Mouse (Mus musculus) forebrain, embryonic 11.5 days (tissue): ENCODE data around the gene Mmrn2. TPM values are rescaled to one million over a fixed set of nuclear protein-coding genes. Genes with fewer than 3 reads are reported as not detected.
"Not testable (repeated sequence)": the region's sequence is repeated elsewhere in the genome, so short reads cannot be mapped to it uniquely, and the experiment has no call there.

Experiments used
- ATAC-seq: fragments of 200-750 bp; cut with Nextera tagmentation; replicated peaks from 2 replicates; pipeline ENCODE4 v1.8.0; 2017; ENCODE audit warnings: moderate TSS enrichment; ENCODE audit not compliant: low FRiP score
- DNase-seq: peaks from one replicate; pipeline ENCODE4 v3.0.0-alpha.2; 2017; ENCODE audit warnings: low spot score
- H3K27ac ChIP-seq: fragments of 300-500 bp; sonication (generic); 2 replicates; pipeline ENCODE4 v1.5.1; 2014; ENCODE audit warnings: low read depth, low read length
- H3K27me3 ChIP-seq: fragments of 300-500 bp; sonication (generic); 2 replicates; pipeline ENCODE4 v1.6.1; 2014; ENCODE audit warnings: mild to moderate bottlenecking, low read length, mixed read lengths; ENCODE audit not compliant: control insufficient read depth, insufficient read depth
- H3K36me3 ChIP-seq: fragments of 300-500 bp; sonication (generic); 2 replicates; pipeline ENCODE4 v1.6.1; 2014; ENCODE audit warnings: mild to moderate bottlenecking, low read length, moderate library complexity, mixed read lengths; ENCODE audit not compliant: control insufficient read depth, insufficient read depth
- H3K4me1 ChIP-seq: fragments of 300-500 bp; sonication (generic); replicated peaks from 2 replicates; pipeline ENCODE4 v1.6.1; 2014; ENCODE audit warnings: low read length, mixed read lengths; ENCODE audit not compliant: control insufficient read depth, insufficient read depth
- H3K4me2 ChIP-seq: fragments of 300-500 bp; sonication (generic); 2 replicates; pipeline ENCODE4 v1.6.1; 2014; ENCODE audit warnings: low read depth, mild to moderate bottlenecking, low read length, moderate library complexity, mixed read lengths; ENCODE audit not compliant: severe bottlenecking
- H3K4me3 ChIP-seq: fragments of 300-500 bp; sonication (generic); 2 replicates; pipeline ENCODE4 v1.5.1; 2014; ENCODE audit warnings: low read depth, low read length
- H3K9ac ChIP-seq: fragments of 300-500 bp; sonication (generic); 2 replicates; pipeline ENCODE4 v1.6.1; 2014; ENCODE audit warnings: low read length
- H3K9me3 ChIP-seq: fragments of 300-500 bp; sonication (generic); 2 replicates; pipeline ENCODE4 v1.6.1; 2016; ENCODE audit warnings: low read length, mixed read lengths; ENCODE audit not compliant: control insufficient read depth
- WGBS: fragments of 180-500 bp; shearing (Covaris S2); extraction: QIAGEN DNeasy Blood & Tissue Kit; methylation state at CpG from one replicate; pipeline ENCODE4 v1.1.7; 2014; 5-methylcytosine and 5-hydroxymethylcytosine counted together
- polyA plus RNA-seq: library from polyadenylated mRNA; unstranded; fragments of >200 nt; fragmentation: Nextera tagmentation; extraction: Ambion mirVana; gene quantifications from 2 replicates; pipeline ENCODE4 v1.2.1, GENCODE M21; 2014

Mmrn2 gene
- polyA plus RNA-seq, 1 experiment from 2014 or later = 7.2 TPM

DNA sequence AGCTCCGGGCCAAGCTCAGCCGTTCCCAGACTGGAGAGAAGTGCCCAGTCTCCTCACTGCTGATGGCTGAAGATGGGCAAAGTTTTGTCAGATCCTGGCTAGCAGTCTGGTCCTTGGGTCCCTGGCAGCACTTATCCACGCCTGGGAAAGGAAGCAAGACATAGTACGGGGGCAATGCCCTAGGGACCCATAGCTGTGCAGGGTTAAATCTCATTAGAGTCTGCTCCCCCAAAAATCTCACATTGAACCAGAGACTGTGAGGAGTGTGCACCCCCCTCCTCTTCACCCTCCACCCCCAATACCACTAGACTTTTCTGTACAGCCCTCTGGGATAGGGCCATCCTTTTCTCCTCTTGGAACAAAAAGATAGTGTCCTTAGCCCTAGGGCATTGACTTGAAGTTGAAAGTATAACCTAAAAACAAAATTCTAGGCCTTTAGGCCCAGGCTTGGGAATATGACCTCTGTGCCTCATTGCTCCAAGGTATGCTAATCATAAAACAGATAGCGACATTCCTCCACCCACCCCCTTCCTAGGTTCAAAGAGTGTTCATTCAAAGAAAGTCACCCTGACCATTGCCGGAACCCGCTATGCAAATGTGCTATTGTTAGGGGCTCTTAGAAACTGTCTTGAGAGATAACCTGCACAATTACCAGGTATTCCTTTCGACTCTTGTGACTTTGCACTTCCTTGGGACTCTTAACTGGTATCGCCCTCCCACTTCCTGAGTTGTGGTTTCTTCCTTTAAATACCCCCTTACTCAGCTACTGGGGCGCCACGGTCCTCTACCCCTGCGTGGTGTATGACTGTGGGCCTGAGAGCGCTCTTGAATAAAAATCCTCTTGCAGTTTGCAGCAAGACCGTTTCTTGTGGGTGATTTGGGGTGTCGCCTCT, 10.8 kb upstream of the Mmrn2 start:
- not testable (repeated sequence) for DNase-seq, H3K27me3 ChIP-seq, H3K27ac ChIP-seq, H3K9me3 ChIP-seq, ATAC-seq, H3K36me3 ChIP-seq, H3K4me1 ChIP-seq
- peak overlapping the region; percentile 79; the same call in 1 of the 2 replicates for H3K4me2 ChIP-seq
- H3K9ac ChIP-seq = peak overlapping the region; percentile 59; the same call in 1 of the 2 replicates
- 70% methylated on average over 15 of the region's 15 CpGs for WGBS
- peak overlapping the region; percentile 38; the same call in 1 of the 2 replicates for H3K4me3 ChIP-seq

GRCm38 (mm10) chr14:34365147-34365507, 10.1 kb upstream of the Mmrn2 start:
- H3K4me2 ChIP-seq = no peak overlapping the region
- no peaks in the 10 kb centered on the region for H3K36me3 ChIP-seq
- ATAC-seq = no peak
- peaks cover 5% of the 10 kb centered on the region; the same call in 1 of the 2 replicates for H3K4me1 ChIP-seq
- H3K9me3 ChIP-seq = no peaks in the 10 kb centered on the region
- no peak overlapping the region for H3K9ac ChIP-seq
- no peak for DNase-seq
- WGBS = 89% methylated on average over 2 of the region's 2 CpGs
- H3K27me3 ChIP-seq = peaks cover 2% of the 10 kb centered on the region; the same call in 1 of the 2 replicates
- H3K27ac ChIP-seq = no peak overlapping the region
- no peak overlapping the region for H3K4me3 ChIP-seq

DNA sequence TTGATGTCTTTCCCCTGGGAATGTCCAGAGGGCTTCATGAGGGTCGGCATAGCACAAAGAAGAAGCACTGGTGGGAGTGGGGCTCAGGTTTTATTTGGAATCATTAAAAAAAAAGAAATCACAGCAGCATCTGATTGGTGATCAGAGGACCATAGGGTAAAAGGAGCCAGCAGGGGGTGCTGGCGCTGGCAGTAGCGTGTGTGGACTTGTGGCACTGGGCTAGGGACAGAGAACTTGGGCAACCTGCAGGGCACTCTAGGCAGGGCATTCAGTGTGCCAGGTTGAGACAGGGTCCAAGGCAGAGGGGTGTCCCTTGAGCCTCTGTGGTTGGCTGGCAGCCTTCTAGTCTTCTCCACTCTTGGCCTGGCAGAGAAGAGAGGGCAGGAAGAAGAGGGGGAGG, 5.1 kb upstream of the Mmrn2 start:
- Histone ChIP-seq H3K9ac (no peak overlapping the region), H3K27ac (no peak overlapping the region), H3K4me3 (no peak overlapping the region), H3K9me3 (no peaks in the 10 kb centered on the region), H3K27me3 (no peaks in the 10 kb centered on the region), H3K4me2 (no peak overlapping the region), H3K4me1 (no peaks in the 10 kb centered on the region), H3K36me3 (no peaks in the 10 kb centered on the region)
- ATAC-seq (no peak), DNase-seq (no peak)
- WGBS = 60% methylated on average over 3 of the region's 3 CpGs

DNA sequence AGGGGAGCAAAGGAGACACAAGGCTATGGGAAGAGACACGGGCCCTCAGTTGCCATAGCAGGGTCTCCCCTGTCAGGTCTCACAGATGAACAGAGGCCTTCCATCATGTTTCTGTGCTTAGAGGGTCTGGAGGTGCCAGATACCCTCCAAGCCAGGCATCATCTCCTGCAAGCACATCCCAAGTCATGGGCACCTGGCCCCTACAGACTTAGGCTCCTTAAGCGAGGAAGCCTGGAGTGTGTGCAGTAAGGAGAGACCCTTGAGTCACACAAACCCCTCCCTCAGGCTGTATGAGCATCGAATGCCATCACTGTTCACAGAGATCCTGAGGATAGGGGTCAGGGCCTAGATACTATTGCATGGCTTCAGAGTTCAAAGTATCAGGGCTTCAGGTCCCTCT, 4.3 kb upstream of the Mmrn2 start:
- 84% methylated on average over 3 of the region's 3 CpGs for WGBS
- H3K9me3 ChIP-seq = no peaks in the 10 kb centered on the region

GRCm38 (mm10) chr14:34371763-34372162, 3.5 kb upstream of the Mmrn2 start:
- 82% methylated on average over 2 of the region's 2 CpGs for WGBS
- Histone ChIP-seq H3K36me3 (no peaks in the 10 kb centered on the region), H3K9me3 (no peaks in the 10 kb centered on the region), H3K27me3 (no peaks in the 10 kb centered on the region), H3K9ac (no peak overlapping the region), H3K4me2 (no peak overlapping the region), H3K4me1 (no peaks in the 10 kb centered on the region), H3K4me3 (no peak overlapping the region), H3K27ac (no peak overlapping the region)
- DNase-seq (no peak), ATAC-seq (no peak)

More for the DNA sequence above, 4.3 kb upstream of the Mmrn2 start:
- no peak for ATAC-seq
- H3K9ac ChIP-seq = no peak overlapping the region
- no peak for DNase-seq
- H3K4me1 ChIP-seq = no peaks in the 10 kb centered on the region
- H3K36me3 ChIP-seq = no peaks in the 10 kb centered on the region
- no peak overlapping the region for H3K4me3 ChIP-seq
- no peak overlapping the region for H3K4me2 ChIP-seq
- H3K27ac ChIP-seq = no peak overlapping the region
- no peaks in the 10 kb centered on the region for H3K27me3 ChIP-seq

DNA sequence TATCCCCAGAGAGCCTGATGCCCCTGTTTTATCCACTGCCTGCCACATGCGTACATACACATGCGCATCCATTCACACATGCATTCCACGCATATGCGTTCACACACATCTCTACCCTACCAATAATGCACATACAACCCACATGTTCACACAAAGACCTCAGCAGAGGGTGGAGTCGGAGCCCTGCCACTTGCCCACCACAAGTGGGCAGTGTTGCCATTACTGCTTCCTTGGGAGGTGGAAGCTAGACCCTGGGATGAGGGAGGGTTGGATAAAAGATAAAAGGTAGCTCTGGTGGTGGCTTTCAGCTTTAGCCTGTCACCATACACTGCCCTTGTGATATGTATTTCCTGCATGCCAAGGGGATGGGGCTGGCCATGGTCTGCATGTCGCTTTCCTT, 2.6 kb upstream of the Mmrn2 start:
- H3K9me3 ChIP-seq = no peaks in the 10 kb centered on the region
- H3K4me2 ChIP-seq = no peak overlapping the region
- no peaks in the 10 kb centered on the region for H3K27me3 ChIP-seq
- H3K36me3 ChIP-seq = no peaks in the 10 kb centered on the region
- WGBS = 82% methylated on average over 6 of the region's 6 CpGs
- H3K9ac ChIP-seq = no peak overlapping the region
- H3K4me3 ChIP-seq = no peak overlapping the region
- ATAC-seq = 0 out of 2 replicates have a peak, but pooled peaks have one; percentile 31
- peak; percentile 62 for DNase-seq
- H3K27ac ChIP-seq = no peak overlapping the region
- H3K4me1 ChIP-seq = no peaks in the 10 kb centered on the region

DNA sequence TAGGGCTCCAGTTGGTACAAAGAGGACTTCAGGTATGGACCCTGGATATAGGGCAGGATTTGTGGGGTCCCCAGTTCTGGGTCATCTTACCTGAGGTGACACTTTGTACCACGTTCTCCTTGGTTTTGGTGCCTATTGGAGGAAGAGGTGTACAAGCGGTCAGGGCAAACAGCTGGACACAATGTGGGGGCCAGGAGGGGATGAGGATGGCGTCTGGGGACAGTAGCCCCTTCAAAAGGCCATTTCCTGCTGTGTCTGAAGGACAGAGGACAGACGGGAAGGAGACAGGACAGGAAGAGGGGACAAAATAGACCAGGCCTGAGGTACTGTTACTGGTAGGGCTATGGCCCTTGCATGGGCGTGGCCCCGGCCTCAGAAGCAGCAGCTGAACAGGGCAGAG, 1.7 kb upstream of the Mmrn2 start:
- no peaks in the 10 kb centered on the region for H3K36me3 ChIP-seq
- WGBS = 87% methylated on average over 6 of the region's 6 CpGs
- no peak overlapping the region for H3K9ac ChIP-seq

DNA sequence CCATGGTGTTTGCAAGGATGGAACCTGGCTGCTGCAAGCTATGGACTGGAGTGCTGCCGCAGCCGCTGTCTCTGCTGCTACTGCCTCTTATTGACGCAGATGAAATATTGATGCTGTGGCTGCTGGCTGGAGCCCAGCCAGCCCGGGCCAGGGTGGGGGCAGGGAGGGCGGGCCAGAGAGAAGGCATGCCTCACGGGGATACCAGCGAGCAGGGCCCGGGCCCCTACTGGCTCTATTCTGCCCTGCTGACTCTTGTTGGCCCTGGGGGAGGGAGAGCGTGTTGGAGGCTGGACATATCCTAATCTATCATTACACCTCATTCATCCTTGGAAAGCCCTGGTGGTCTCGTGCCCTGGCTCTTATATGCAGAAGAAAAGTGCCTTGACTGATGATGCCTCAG, 688 bp upstream of the Mmrn2 start, which contains the start of gene Sncg:
Sncg (minus strand) TSS at position 213 of the 400 bp plus-strand sequence.
- no peak within 1 kb of the TSS for H3K4me3 ChIP-seq
- H3K4me1 ChIP-seq = peaks cover 2% of the 10 kb centered on the region; the same call in 1 of the 2 replicates
- H3K27me3 ChIP-seq = no peaks in the 10 kb centered on the region
- H3K27ac ChIP-seq = no peak within 1 kb of the TSS
- no peaks in the 10 kb centered on the region for H3K36me3 ChIP-seq
- no peak within 1 kb of the TSS for H3K4me2 ChIP-seq
- ATAC-seq = no peak
- no peak within 1 kb of the TSS for H3K9ac ChIP-seq
- H3K9me3 ChIP-seq = no peaks in the 10 kb centered on the region
- no peak for DNase-seq
- 72% methylated on average over 10 of the region's 10 CpGs for whole genome bisulfite sequencing

More for the DNA sequence above, 1.7 kb upstream of the Mmrn2 start:
- Histone ChIP-seq H3K27me3 (no peaks in the 10 kb centered on the region), H3K4me3 (no peak overlapping the region), H3K27ac (no peak overlapping the region), H3K9me3 (no peaks in the 10 kb centered on the region), H3K4me2 (no peak overlapping the region), H3K4me1 (0 out of 2 replicates have a peak, but pooled peaks cover 2% of the 10 kb centered on the region)
- no peak for DNase-seq
- ATAC-seq = no peak
